ENCODE assay signal across 8 mouse cellular contexts in genomic region chr5:123171646-123172350, GRCm38 (mm10). TPM values are rescaled to one million over a fixed set of nuclear protein-coding genes. Genes with fewer than 3 reads are reported as not detected.
DNase-seq lines count a peak whose midpoint lies in the region; ATAC-seq and TF ChIP-seq lines count a peak whose summit lies in the region.

No protein-coding gene starts in this region.

- intact Hi-C loops in heart, postnatal 14 days (cut with DNase I) = loop anchor here (1.0 to 5.0 kb wide), 5 partner anchors 17 to 204 kb away; partner anchors contain the start of gene Rhof

- peaks cover 2% of the 10 kb centered on the region; the same call in 1 of the 2 replicates for H3K36me3 ChIP-seq in ES-E14 (ENCODE audit: control insufficient read depth, insufficient read depth, low read length, poor library complexity, severe bottlenecking)
- peaks cover 3% of the 10 kb centered on the region for H3K36me3 ChIP-seq in forebrain, embryonic 15.5 days
- peaks cover 2% of the 10 kb centered on the region for H3K36me3 ChIP-seq in neural tube, embryonic 15.5 days

- H3K4me1 ChIP-seq in ES-E14 (ENCODE audit: control insufficient read depth in 2 of 2, insufficient read depth in 2 of 2, low read length in 2 of 2, poor library complexity in 1 of 2) = peaks cover 4 to 20% of the 10 kb centered on the region in 2 experiments; a peak in 3 of 4 replicates
- peaks cover 5% of the 10 kb centered on the region; the same call in 1 of the 2 replicates for H3K4me1 ChIP-seq in forebrain, embryonic 15.5 days
- peaks cover 15% of the 10 kb centered on the region for H3K4me1 ChIP-seq in neural tube, embryonic 15.5 days

- no peaks in the 10 kb centered on the region for H3K9me3 ChIP-seq in ES-E14 (ENCODE audit: control insufficient read depth, insufficient read depth, low read depth, low read length)
- H3K9me3 ChIP-seq in forebrain, embryonic 15.5 days = no peaks in the 10 kb centered on the region
- H3K9me3 ChIP-seq in neural tube, embryonic 15.5 days (replicated peaks) = no peaks in the 10 kb centered on the region

- WGBS in forebrain, embryonic 15.5 days = 14% methylated on average over 22 of the region's 22 CpGs
- WGBS in large intestine, adult 2 months = 15% methylated on average over 22 of the region's 22 CpGs
- 16% methylated on average over 22 of the region's 22 CpGs for WGBS in neural tube, embryonic 15.5 days

- H3K4me2 ChIP-seq in forebrain, embryonic 15.5 days (replicated peaks) = peak overlapping the region; percentile 27
- peak overlapping the region; percentile 51 for H3K4me2 ChIP-seq in neural tube, embryonic 15.5 days

- no peak overlapping the region for H3K27ac ChIP-seq in ES-E14 (ENCODE audit: insufficient read depth, low read depth, low read length, poor library complexity, severe bottlenecking)
- no peak overlapping the region for H3K27ac ChIP-seq in forebrain, embryonic 15.5 days (replicated peaks)
- no peak overlapping the region for H3K27ac ChIP-seq in neural tube, embryonic 15.5 days (replicated peaks)

- H3K4me3 ChIP-seq in ES-E14 (ENCODE audit: insufficient read depth in 1 of 2, low read depth in 1 of 2, low read length in 2 of 2, poor library complexity in 1 of 2, severe bottlenecking in 1 of 2) = peak overlapping the region in 1 of 2 experiments; percentile 27; a peak in 2 of 4 replicates
- H3K4me3 ChIP-seq in forebrain, embryonic 15.5 days = no peak overlapping the region; the same call in 1 of the 2 replicates
- no peak overlapping the region for H3K4me3 ChIP-seq in neural tube, embryonic 15.5 days (replicated peaks)

- H3K27me3 ChIP-seq in forebrain, embryonic 15.5 days = no peaks in the 10 kb centered on the region
- no peaks in the 10 kb centered on the region for H3K27me3 ChIP-seq in neural tube, embryonic 15.5 days (replicated peaks)

- in situ Hi-C loops in ES-E14 (cut with MboI; ENCODE audit: low sequenced_read_pairs in 2 of 2, unreplicated experiment in 2 of 2) = loop anchor here in 1 of 2 experiments (10.0 kb wide), 1 partner anchor 107 kb away; the partner anchor contains the start of gene Tmem120b

- peak; percentile 89 for DNase-seq in ES-E14 (ENCODE audit: low read depth, low spot score)
- peak; percentile 70 for DNase-seq in cerebellum, adult 11-12 months
- DNase-seq in heart, postnatal 14 days = peak; percentile 83 to 91
- DNase-seq in large intestine, adult 2 months (ENCODE audit: low read depth, low spot score) = peak; percentile 65
- peak; percentile 84 to 88 for DNase-seq in lung, adult 18-20 months
- DNase-seq in testis, postnatal 14 days (ENCODE audit: low spot score) = peak; percentile 83

- no peak overlapping the region for H3K9ac ChIP-seq in ES-E14 (ENCODE audit: insufficient read depth, low read depth, low read length, poor library complexity, severe bottlenecking)
- no peak overlapping the region; the same call in 1 of the 2 replicates for H3K9ac ChIP-seq in forebrain, embryonic 15.5 days (replicated peaks)
- H3K9ac ChIP-seq in neural tube, embryonic 15.5 days (replicated peaks) = no peak overlapping the region

- peak; percentile 70 for ATAC-seq in forebrain, embryonic 15.5 days (replicated peaks)
- ATAC-seq in neural tube, embryonic 15.5 days (ENCODE audit: low FRiP score) = peak; percentile 55; the same call in 1 of the 2 replicates

TF ChIP-seq in ES-E14, 5 proteins besides CTCF, POLR2A, EP300 and RAD21:
- peak; percentile 36; the same call in 1 of the 2 replicates for TF ChIP-seq ZNF384 (IDR thresholded peaks at IDR 0.05; ENCODE audit: low read depth, low read length)
- 0 out of 2 replicates have a peak, but pooled peaks have one; percentile 13 for TF ChIP-seq MAFK (IDR thresholded peaks at IDR 0.05; ENCODE audit: insufficient read depth, low read depth, low read length)
- TF ChIP-seq ZC3H11A (IDR thresholded peaks at IDR 0.05; ENCODE audit: borderline replicate concordance, low read depth, low read length) = peak; percentile 97
- no peak for TF ChIP-seq CHD2 (IDR thresholded peaks at IDR 0.05; ENCODE audit: low read depth, low read length)
- no peak for TF ChIP-seq HCFC1 (IDR thresholded peaks at IDR 0.05; ENCODE audit: borderline replicate concordance, insufficient read depth, low read length)
TF ChIP-seq in ES-E14: peak in this region for 3.

RNA-seq across cellular contexts. Expression of gene Psmd9, which starts 2.6 kb away (rescaled TPM):
- 22.9 and 27.0 TPM in 2 replicates for total RNA-seq in ES-E14 (2012; rRNA removed)
- polyA plus RNA-seq in forebrain, embryonic 15.5 days (2015; fragmentation: Nextera tagmentation; extraction: Ambion mirVana) = 82.0 and 82.9 TPM in 2 replicates
- total RNA-seq in heart, postnatal 14 days (2021) = 10 to 100 TPM; 17.8 to 18.0 TPM
- polyA plus RNA-seq in large intestine, adult 2 months (2012; rRNA removed) = 22.0 and 25.6 TPM in 2 replicates
- polyA plus RNA-seq in neural tube, embryonic 15.5 days (2015; fragmentation: Nextera tagmentation; extraction: Ambion mirVana) = 79.5 and 81.1 TPM in 2 replicates

RNA-seq across cellular contexts. Expression of gene Hpd, which starts 10.7 kb away (rescaled TPM):
- not detected in 2 replicates for total RNA-seq in ES-E14 (2012; rRNA removed)
- not detected in 2 replicates for polyA plus RNA-seq in forebrain, embryonic 15.5 days (2015; fragmentation: Nextera tagmentation; extraction: Ambion mirVana)
- total RNA-seq in heart, postnatal 14 days (2021) = under 1 TPM in 1 of 2 experiments, not detected in 1; 0.41 TPM
- 42.3 and 60.9 TPM in 2 replicates for polyA plus RNA-seq in large intestine, adult 2 months (2012; rRNA removed)
- 0.50 TPM in 1 of 2 replicates, not detected in the other for polyA plus RNA-seq in neural tube, embryonic 15.5 days (2015; fragmentation: Nextera tagmentation; extraction: Ambion mirVana)

RNA-seq across cellular contexts. Expression of gene Setd1b, which starts 29.8 kb away (rescaled TPM):
- total RNA-seq in ES-E14 (2012; rRNA removed) = 7.6 and 9.8 TPM in 2 replicates
- 13.6 and 13.7 TPM in 2 replicates for polyA plus RNA-seq in forebrain, embryonic 15.5 days (2015; fragmentation: Nextera tagmentation; extraction: Ambion mirVana)
- total RNA-seq in heart, postnatal 14 days (2021) = 10 to 100 TPM; 18.1 to 21.3 TPM
- 5.3 and 7.3 TPM in 2 replicates for polyA plus RNA-seq in large intestine, adult 2 months (2012; rRNA removed)
- polyA plus RNA-seq in neural tube, embryonic 15.5 days (2015; fragmentation: Nextera tagmentation; extraction: Ambion mirVana) = 10.5 and 11.2 TPM in 2 replicates

RNA-seq across cellular contexts. Expression of gene Rhof, which starts 39.3 kb away (rescaled TPM):
- total RNA-seq in ES-E14 (2012; rRNA removed) = 2.3 and 2.5 TPM in 2 replicates
- polyA plus RNA-seq in forebrain, embryonic 15.5 days (2015; fragmentation: Nextera tagmentation; extraction: Ambion mirVana) = 11.4 and 12.4 TPM in 2 replicates
- under 1 TPM; 0.48 to 0.61 TPM for total RNA-seq in heart, postnatal 14 days (2021)
- 52.1 and 55.0 TPM in 2 replicates for polyA plus RNA-seq in large intestine, adult 2 months (2012; rRNA removed)
- 19.2 and 20.9 TPM in 2 replicates for polyA plus RNA-seq in neural tube, embryonic 15.5 days (2015; fragmentation: Nextera tagmentation; extraction: Ambion mirVana)

Comparison
In these comparisons a context has a peak if more than half of its experiments do, and no peak if none do; other contexts are left out.
1. RNA of gene Hpd, which starts 10.7 kb away (polyA plus RNA-seq): 42.3 to 60.9 TPM in large intestine, adult 2 months; 0.50 TPM in neural tube, embryonic 15.5 days and not detected in forebrain, embryonic 15.5 days; every median in the first group is over 10 times any median in the second.
2. Peak in every context shown above with its lines, with median percentiles within 50 percentile points of each other: DNase-seq.